Comparison of ENCODE assay signal across 19 mouse cellular contexts in genomic region chr11:117879676-117880075, GRCm38 (mm10). TPM values are rescaled to one million over a fixed set of nuclear protein-coding genes. Genes with fewer than 3 reads are reported as not detected.
A peak's percentile ranks its signal among the peaks of the same experiment; 100 is the strongest.
DNase-seq lines count a peak whose midpoint lies in the region; ATAC-seq and TF ChIP-seq lines count a peak whose summit lies in the region.
"Had no signal": no experiment of that assay in that cellular context is flagged by ENCODE, and none has a peak within 500 bp of the region (broad histone marks: within the 10 kb centered on the region; RNA-seq: fewer than 3 reads in every experiment).

No protein-coding gene starts in this region.

- no peak for TF ChIP-seq CTCF in stomach, postnatal 0 days (IDR thresholded peaks at IDR 0.05; ENCODE audit: low read depth)

- 0 out of 2 replicates have a peak overlapping the region, but pooled peaks have one; percentile 23 for H3K27ac ChIP-seq in hindbrain, embryonic 16.5 days (ENCODE audit: low read depth, low read length)
- H3K27ac ChIP-seq in hindbrain, embryonic 13.5 days, result no peak overlapping the region
- peak overlapping the region; percentile 35; the same call in 1 of the 2 replicates for H3K27ac ChIP-seq in stomach, postnatal 0 days (replicated peaks)
- H3K27ac ChIP-seq: lung, embryonic 15.5 days had no signal

- H3K27me3 ChIP-seq in hindbrain, embryonic 16.5 days (replicated peaks; ENCODE audit: control insufficient read depth, insufficient read depth, low read length), result no peaks in the 10 kb centered on the region
- H3K27me3 ChIP-seq in hindbrain, embryonic 13.5 days, result peaks cover 32% of the 10 kb centered on the region
- no peaks in the 10 kb centered on the region for H3K27me3 ChIP-seq in stomach, postnatal 0 days (ENCODE audit: control insufficient read depth, insufficient read depth, low read length)
- H3K27me3 ChIP-seq: lung, embryonic 15.5 days had no signal

- 70% methylated on average over 6 of the region's 6 CpGs for WGBS in hindbrain, embryonic 16.5 days
- 91% methylated on average over 6 of the region's 6 CpGs for WGBS in hindbrain, embryonic 13.5 days
- 68% methylated on average over 6 of the region's 6 CpGs for WGBS in stomach, postnatal 0 days

- peaks cover 24% of the 10 kb centered on the region for H3K4me1 ChIP-seq in hindbrain, embryonic 16.5 days (ENCODE audit: control insufficient read depth, insufficient read depth, low read depth, low read length)
- H3K4me1 ChIP-seq in hindbrain, embryonic 13.5 days (replicated peaks), result peaks cover 35% of the 10 kb centered on the region
- H3K4me1 ChIP-seq in stomach, postnatal 0 days (replicated peaks; ENCODE audit: control insufficient read depth, insufficient read depth), result peaks cover 16% of the 10 kb centered on the region

- H3K36me3 ChIP-seq in hindbrain, embryonic 16.5 days (ENCODE audit: control insufficient read depth, insufficient read depth, low read length), result no peaks in the 10 kb centered on the region
- H3K36me3 ChIP-seq in hindbrain, embryonic 13.5 days, result no peaks in the 10 kb centered on the region
- H3K36me3 ChIP-seq in stomach, postnatal 0 days (ENCODE audit: control insufficient read depth, insufficient read depth, low read length), result no peaks in the 10 kb centered on the region
- H3K36me3 ChIP-seq: embryonic facial prominence, embryonic 13.5 days; lung, embryonic 15.5 days had no signal

- H3K4me2 ChIP-seq in hindbrain, embryonic 16.5 days (ENCODE audit: low read length), result no peak overlapping the region
- no peak overlapping the region for H3K4me2 ChIP-seq in hindbrain, embryonic 13.5 days
- H3K4me2 ChIP-seq in stomach, postnatal 0 days (replicated peaks; ENCODE audit: low read depth), result no peak overlapping the region

- DNase-seq in thymus, postnatal 4 days, result peak; percentile 22
- DNase-seq in thymus, postnatal 36 days, result no peak
- DNase-seq in NIH3T3 (ENCODE audit: low read depth), result peak; percentile 50
- no peak for DNase-seq in stomach, postnatal 0 days (ENCODE audit: low spot score)
- DNase-seq in left cerebral cortex, adult 9 months (ENCODE audit: low spot score in 2 of 2), result no peak
- DNase-seq in layer of hippocampus, adult 9-10 months (ENCODE audit: low spot score), result no peak
- DNase-seq: gastrocnemius, postnatal 10 days; heart, adult 18-20 months; kidney, adult 8-10 months; layer of hippocampus, postnatal 36 days; liver; midbrain, embryonic 14.5 days; retina, postnatal 1 day had no signal

- H3K9me3 ChIP-seq in hindbrain, embryonic 16.5 days (ENCODE audit: control insufficient read depth, low read length), result no peaks in the 10 kb centered on the region
- H3K9me3 ChIP-seq in hindbrain, embryonic 13.5 days, result no peaks in the 10 kb centered on the region
- H3K9me3 ChIP-seq in stomach, postnatal 0 days (ENCODE audit: control insufficient read depth, low read length), result no peaks in the 10 kb centered on the region
- H3K9me3 ChIP-seq: embryonic facial prominence, embryonic 13.5 days; lung, embryonic 15.5 days had no signal

- ATAC-seq in hindbrain, embryonic 16.5 days, result no peak
- no peak for ATAC-seq in hindbrain, embryonic 13.5 days (ENCODE audit: low FRiP score)
- ATAC-seq in stomach, postnatal 0 days (ENCODE audit: low FRiP score, low TSS enrichment), result no peak

- H3K4me3 ChIP-seq in hindbrain, embryonic 16.5 days (ENCODE audit: low read length), result no peak overlapping the region
- H3K4me3 ChIP-seq in hindbrain, embryonic 13.5 days, result no peak overlapping the region
- H3K4me3 ChIP-seq in stomach, postnatal 0 days (ENCODE audit: low read depth, low read length), result no peak overlapping the region
- H3K4me3 ChIP-seq: embryonic facial prominence, embryonic 13.5 days; lung, embryonic 15.5 days had no signal

- TF ChIP-seq EP300 in stomach, postnatal 0 days (optimal IDR thresholded peaks at IDR 0.05), result no peak

- H3K9ac ChIP-seq in hindbrain, embryonic 16.5 days (ENCODE audit: low read depth, low read length), result no peak overlapping the region
- no peak overlapping the region for H3K9ac ChIP-seq in hindbrain, embryonic 13.5 days
- H3K9ac ChIP-seq in stomach, postnatal 0 days (ENCODE audit: low read length), result no peak overlapping the region
- H3K9ac ChIP-seq: embryonic facial prominence, embryonic 13.5 days; lung, embryonic 15.5 days had no signal

RNA-seq across cellular contexts. Expression of gene Tha1, which starts 6.4 kb away (rescaled TPM):
- polyA plus RNA-seq in hindbrain, embryonic 16.5 days (2015; fragmentation: Nextera tagmentation; extraction: Ambion mirVana), result 4.5 and 5.5 TPM in 2 replicates
- 3.2 and 3.3 TPM in 2 replicates for polyA plus RNA-seq in hindbrain, embryonic 13.5 days (2015; fragmentation: Nextera tagmentation; extraction: Ambion mirVana)
- polyA plus RNA-seq in stomach, postnatal 0 days (2015; fragmentation: Nextera tagmentation; extraction: Ambion mirVana), result 5.7 and 6.5 TPM in 2 replicates

RNA-seq across cellular contexts. Expression of gene Tmem235, which starts 19.1 kb away (rescaled TPM):
- polyA plus RNA-seq in hindbrain, embryonic 16.5 days (2015; fragmentation: Nextera tagmentation; extraction: Ambion mirVana), result 0.08 TPM in 1 of 2 replicates, not detected in the other
- polyA plus RNA-seq in hindbrain, embryonic 13.5 days (2015; fragmentation: Nextera tagmentation; extraction: Ambion mirVana), result not detected in 2 replicates
- not detected in 2 replicates for polyA plus RNA-seq in stomach, postnatal 0 days (2015; fragmentation: Nextera tagmentation; extraction: Ambion mirVana)
- polyA plus RNA-seq: embryonic facial prominence, embryonic 13.5 days; heart, embryonic 16.5 days; lung, embryonic 15.5 days; midbrain, embryonic 14.5 days; stomach, embryonic 14.5 days had no signal

RNA-seq across cellular contexts. Expression of gene Birc5, which starts 30.6 kb away (rescaled TPM):
- 37.9 and 42.9 TPM in 2 replicates for polyA plus RNA-seq in hindbrain, embryonic 16.5 days (2015; fragmentation: Nextera tagmentation; extraction: Ambion mirVana)
- polyA plus RNA-seq in hindbrain, embryonic 13.5 days (2015; fragmentation: Nextera tagmentation; extraction: Ambion mirVana), result 56.0 and 57.4 TPM in 2 replicates
- 67.0 and 91.7 TPM in 2 replicates for polyA plus RNA-seq in stomach, postnatal 0 days (2015; fragmentation: Nextera tagmentation; extraction: Ambion mirVana)

RNA-seq across cellular contexts. Expression of gene Tk1, which starts 53.8 kb away (rescaled TPM):
- 19.6 and 21.2 TPM in 2 replicates for polyA plus RNA-seq in hindbrain, embryonic 16.5 days (2015; fragmentation: Nextera tagmentation; extraction: Ambion mirVana)
- 25.3 and 26.0 TPM in 2 replicates for polyA plus RNA-seq in hindbrain, embryonic 13.5 days (2015; fragmentation: Nextera tagmentation; extraction: Ambion mirVana)
- 47.1 and 58.0 TPM in 2 replicates for polyA plus RNA-seq in stomach, postnatal 0 days (2015; fragmentation: Nextera tagmentation; extraction: Ambion mirVana)

RNA-seq across cellular contexts. Expression of gene Afmid, which starts 54.0 kb away (rescaled TPM):
- polyA plus RNA-seq in hindbrain, embryonic 16.5 days (2015; fragmentation: Nextera tagmentation; extraction: Ambion mirVana), result 7.0 and 8.5 TPM in 2 replicates
- polyA plus RNA-seq in hindbrain, embryonic 13.5 days (2015; fragmentation: Nextera tagmentation; extraction: Ambion mirVana), result 4.2 and 4.9 TPM in 2 replicates
- 5.7 and 7.7 TPM in 2 replicates for polyA plus RNA-seq in stomach, postnatal 0 days (2015; fragmentation: Nextera tagmentation; extraction: Ambion mirVana)

Comparison
In these comparisons a context has a peak if more than half of its experiments do, and no peak if none do; other contexts are left out.
1. DNase-seq: peak in thymus, postnatal 4 days (single experiment) and NIH3T3 (single experiment); none in thymus, postnatal 36 days (0 of 2), stomach, postnatal 0 days (single experiment), left cerebral cortex, adult 9 months (0 of 2) and layer of hippocampus, adult 9-10 months (single experiment).